Mouse (Mus musculus) macrophage (primary cell): ENCODE data around the gene Qk. TPM values are rescaled to one million over a fixed set of nuclear protein-coding genes. Genes with fewer than 3 reads are reported as not detected.

Experiments
- H3K27ac ChIP-seq: fragments of 350-480 bp; formaldehyde crosslinking; 2 replicates; pipeline ENCODE4 v1.9.0; 2021
- H3K36me3 ChIP-seq: fragments of 350-480 bp; formaldehyde crosslinking; 2 replicates; pipeline ENCODE4 v1.9.0; 2021; ENCODE audit errors: inconsistent target
- H3K4me3 ChIP-seq: fragments of 350-480 bp; formaldehyde crosslinking; 2 replicates; pipeline ENCODE4 v1.9.0; 2021; ENCODE audit errors: inconsistent target
- H3K79me2 ChIP-seq: fragments of 350-480 bp; formaldehyde crosslinking; 2 replicates; pipeline ENCODE4 v1.9.0; 2021; ENCODE audit errors: inconsistent target
- WGBS: methylation state at CpG from one replicate; pipeline ENCODE4 v1.1.7; 2026; ENCODE audit warnings: inconsistent platforms; ENCODE audit not compliant: missing documents; 5-methylcytosine and 5-hydroxymethylcytosine counted together
- polyA plus RNA-seq: library from polyadenylated mRNA; stranded (reverse); fragments of 250-400 nt; gene quantifications from 3 replicates; pipeline ENCODE4 v1.2.4, GENCODE M21; 2018; ENCODE audit warnings: inconsistent platforms

The Qk gene
- polyA plus RNA-seq, 1 experiment from 2014 or later = 166 TPM

GRCm38 (mm10) chr17:10251252-10251958 is 68.2 kb downstream of the Qk start:
- WGBS = 97% methylated on average over 4 of the region's 4 CpGs
- no peak overlapping the region for H3K4me3 ChIP-seq

GRCm38 (mm10) chr17:10240081-10240480 is 79.6 kb downstream of the Qk start:
- no peak overlapping the region for H3K4me3 ChIP-seq
- peaks cover 14% of the 10 kb centered on the region; the same call in 1 of the 2 replicates for H3K36me3 ChIP-seq
- no peak overlapping the region for H3K27ac ChIP-seq
- WGBS = 100% methylated on average over 1 of the region's 1 CpGs
- H3K79me2 ChIP-seq = peaks cover 100% of the 10 kb centered on the region

More at GRCm38 (mm10) chr17:10251252-10251958, 68.2 kb downstream of the Qk start:
- Histone ChIP-seq H3K27ac (no peak overlapping the region), H3K79me2 (peaks cover 86% of the 10 kb centered on the region), H3K36me3 (0 out of 2 replicates have a peak, but pooled peaks cover 5% of the 10 kb centered on the region)

DNA sequence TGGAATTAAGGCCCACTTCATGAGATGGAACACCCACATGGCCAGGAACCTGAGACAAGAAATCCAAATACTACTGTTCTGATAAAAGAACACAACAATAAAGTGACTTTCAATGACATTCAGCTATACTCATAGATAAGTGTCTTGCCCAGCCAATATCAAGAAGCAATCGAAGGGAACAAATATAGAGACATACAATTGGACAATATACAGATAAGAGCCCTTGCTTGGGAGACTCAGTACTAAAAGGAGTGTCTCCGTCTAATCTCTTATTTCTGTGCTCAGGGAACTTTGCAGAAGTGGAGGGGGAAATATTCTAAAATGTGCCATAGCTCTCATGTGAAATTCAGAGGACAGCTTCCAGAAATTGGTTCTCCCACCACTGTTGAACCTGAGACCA is 83.1 kb downstream of the Qk start:
- WGBS = 95% methylated on average over 2 of the region's 2 CpGs
- H3K79me2 ChIP-seq = peaks cover 100% of the 10 kb centered on the region
- H3K36me3 ChIP-seq = peaks cover 14% of the 10 kb centered on the region; the same call in 1 of the 2 replicates
- H3K27ac ChIP-seq = no peak overlapping the region
- no peak overlapping the region for H3K4me3 ChIP-seq

- Histone ChIP-seq H3K36me3 (peaks cover 9% of the 10 kb centered on the region; the same call in 1 of the 2 replicates), H3K4me3 (no peak overlapping the region; the same call in 1 of the 2 replicates), H3K79me2 (peaks cover 100% of the 10 kb centered on the region), H3K27ac (0 out of 2 replicates have a peak overlapping the region, but pooled peaks have one; percentile 8)
- WGBS = 46% methylated on average over 3 of the region's 3 CpGs
Observed at GRCm38 (mm10) chr17:10232406-10232805, 87.2 kb downstream of the Qk start.

DNA sequence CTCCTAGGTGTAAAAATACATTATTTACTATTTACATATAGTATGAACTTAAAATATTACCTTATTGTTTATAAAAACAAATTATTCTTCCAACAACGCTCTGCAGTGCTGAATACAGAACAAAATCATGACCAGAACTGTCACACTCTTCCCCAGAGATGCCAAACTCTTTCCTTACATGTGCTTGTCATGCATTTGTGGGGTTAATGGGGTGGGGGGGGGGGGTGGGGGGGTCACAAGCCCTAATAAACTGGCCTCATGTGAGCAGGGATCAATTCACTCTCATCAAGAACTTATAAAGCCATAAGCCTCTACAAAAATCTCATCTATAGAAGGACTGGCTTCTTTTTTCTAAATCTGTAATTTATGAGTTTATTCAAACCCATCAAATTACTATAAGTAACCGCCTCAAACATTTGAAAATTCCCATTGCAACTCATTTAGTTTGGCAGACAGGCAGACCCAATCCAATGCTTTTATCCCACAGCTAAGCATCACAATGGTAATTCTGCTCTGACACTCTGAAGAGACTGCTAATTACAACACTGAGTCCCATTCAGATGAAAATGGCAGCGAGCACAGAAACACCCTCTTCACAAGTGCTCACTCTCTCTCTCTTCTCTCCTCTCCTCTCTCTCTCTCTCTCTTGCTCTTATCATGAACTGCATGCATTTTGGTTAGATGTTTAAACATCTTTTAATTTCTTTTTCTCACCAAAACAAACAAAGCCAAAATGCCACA is 91.7 kb downstream of the Qk start:
- WGBS = 89% methylated on average over 2 of the region's 3 CpGs
- peaks cover 100% of the 10 kb centered on the region for H3K79me2 ChIP-seq
- no peak overlapping the region for H3K4me3 ChIP-seq
- no peak overlapping the region for H3K27ac ChIP-seq
- H3K36me3 ChIP-seq = no peaks in the 10 kb centered on the region

- Histone ChIP-seq H3K36me3 (peaks cover 33% of the 10 kb centered on the region), H3K79me2 (peaks cover 86% of the 10 kb centered on the region), H3K27ac (no peak overlapping the region), H3K4me3 (no peak overlapping the region)
- WGBS = 98% methylated on average over 5 of the region's 5 CpGs
Observed at GRCm38 (mm10) chr17:10216164-10216563, 103.5 kb downstream of the Qk start.

DNA sequence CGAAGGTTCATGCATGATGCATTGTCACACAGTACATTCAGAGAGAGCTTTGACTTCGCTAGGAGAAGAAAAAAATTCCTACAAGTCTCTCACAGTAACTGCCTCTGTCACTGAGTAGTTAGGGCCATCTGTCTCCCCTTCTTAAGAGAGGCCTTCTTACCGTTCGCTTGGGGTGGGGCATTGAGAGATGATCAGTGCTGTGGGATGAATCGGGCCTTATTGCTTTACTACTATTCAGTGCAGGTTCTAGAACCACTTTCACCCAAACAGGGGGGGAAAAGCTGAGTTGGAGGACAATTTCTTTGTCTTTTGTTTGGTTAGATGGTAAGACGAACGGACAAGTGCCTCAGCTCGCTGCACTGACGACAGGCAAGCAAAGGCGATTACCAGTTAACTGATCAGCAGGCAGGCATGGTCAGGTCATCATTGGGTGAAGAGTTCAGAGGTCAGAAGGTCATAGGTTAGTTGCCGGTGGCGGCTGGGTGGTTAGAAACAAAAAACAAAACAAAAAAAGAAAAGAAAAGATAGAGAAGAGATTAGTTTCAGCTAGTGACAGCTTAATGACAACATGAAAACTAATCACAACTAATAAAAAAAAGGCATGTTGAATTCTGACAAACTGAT is 110.4 kb downstream of the Qk start:
- 97% methylated on average over 8 of the region's 12 CpGs for WGBS
- Histone ChIP-seq H3K27ac (no peak overlapping the region), H3K36me3 (peaks cover 42% of the 10 kb centered on the region), H3K4me3 (no peak overlapping the region), H3K79me2 (peaks cover 24% of the 10 kb centered on the region; the same call in 1 of the 2 replicates)

- 96% methylated on average over 2 of the region's 2 CpGs for WGBS
- no peak overlapping the region for H3K4me3 ChIP-seq
- H3K36me3 ChIP-seq = peaks cover 24% of the 10 kb centered on the region; the same call in 1 of the 2 replicates
- H3K27ac ChIP-seq = no peak overlapping the region
- H3K79me2 ChIP-seq = no peaks in the 10 kb centered on the region
Observed at GRCm38 (mm10) chr17:10198662-10199061, 121.0 kb downstream of the Qk start.

DNA sequence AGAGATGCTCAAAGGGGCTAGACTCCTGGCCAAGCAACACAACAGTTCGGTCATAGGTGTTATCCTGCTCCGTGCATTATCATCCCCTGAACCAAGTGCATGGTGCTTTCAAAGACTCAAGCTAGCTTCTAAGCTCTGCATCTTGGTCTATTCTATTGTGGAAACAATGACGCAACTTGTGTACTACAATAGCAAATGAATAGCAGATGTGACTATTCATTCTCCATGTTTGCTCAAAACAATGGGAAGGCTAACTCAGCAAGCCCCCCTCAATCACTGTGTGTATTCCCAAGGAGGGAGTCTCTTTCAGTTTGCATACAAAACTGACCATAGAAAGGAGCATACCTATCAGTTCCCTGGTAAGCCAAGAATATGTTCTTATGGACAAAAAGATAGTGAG is 121.4 kb downstream of the Qk start:
- Histone ChIP-seq H3K27ac (no peak overlapping the region), H3K36me3 (peaks cover 20% of the 10 kb centered on the region; the same call in 1 of the 2 replicates), H3K79me2 (no peaks in the 10 kb centered on the region), H3K4me3 (no peak overlapping the region)
- WGBS = 100% methylated on average over 3 of the region's 3 CpGs

DNA sequence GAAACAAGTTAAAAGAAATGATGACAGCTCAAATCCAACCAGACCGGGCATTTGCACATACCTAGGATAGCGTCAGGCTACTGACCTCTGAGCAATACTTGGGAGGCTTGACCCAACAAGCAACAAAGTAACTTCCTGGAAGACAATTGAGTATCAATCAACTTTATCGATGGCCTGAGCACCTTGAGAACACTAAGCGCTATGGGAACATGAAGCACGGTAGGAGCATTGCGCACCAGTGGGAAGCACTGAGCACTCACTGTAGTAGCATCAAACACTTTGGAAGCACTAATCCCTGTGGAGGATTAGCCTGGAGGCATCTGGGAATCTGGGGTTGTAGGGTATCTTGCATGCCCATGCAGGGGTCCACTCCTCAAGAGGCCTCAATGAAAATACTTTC is 124.0 kb downstream of the Qk start:
- H3K79me2 ChIP-seq = no peaks in the 10 kb centered on the region
- no peak overlapping the region for H3K4me3 ChIP-seq
- WGBS = 97% methylated on average over 6 of the region's 6 CpGs
- peaks cover 5% of the 10 kb centered on the region; the same call in 1 of the 2 replicates for H3K36me3 ChIP-seq
- no peak overlapping the region for H3K27ac ChIP-seq

DNA sequence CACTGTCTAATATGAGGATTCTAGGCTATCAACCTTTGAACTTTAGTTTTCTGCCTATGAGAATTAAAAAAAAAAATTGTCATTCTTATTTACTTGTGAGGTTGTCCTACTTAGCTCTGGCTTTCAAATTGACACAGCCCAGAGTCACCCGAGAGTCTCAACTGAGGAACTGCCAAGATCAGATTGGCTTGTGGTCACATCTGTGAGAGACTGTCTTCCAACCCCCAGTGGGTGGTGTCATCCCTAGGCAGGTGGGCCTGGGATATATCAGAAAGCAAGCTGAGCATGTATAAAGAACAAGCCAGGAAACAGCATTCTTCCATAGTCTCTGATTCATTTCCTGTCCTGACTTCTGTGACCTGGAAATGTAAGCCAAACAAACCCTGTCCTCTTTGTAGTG is 128.8 kb downstream of the Qk start:
- Histone ChIP-seq H3K79me2 (no peaks in the 10 kb centered on the region), H3K36me3 (no peaks in the 10 kb centered on the region), H3K27ac (no peak overlapping the region), H3K4me3 (no peak overlapping the region)
- 77% methylated on average over 1 of the region's 1 CpGs for WGBS

- Histone ChIP-seq H3K27ac (no peak overlapping the region), H3K79me2 (no peaks in the 10 kb centered on the region), H3K4me3 (no peak overlapping the region), H3K36me3 (no peaks in the 10 kb centered on the region)
- WGBS = 85% methylated on average over 3 of the region's 3 CpGs
Observed at GRCm38 (mm10) chr17:10188481-10188880, 131.2 kb downstream of the Qk start.

- WGBS = 81% methylated on average over 4 of the region's 4 CpGs
Observed at GRCm38 (mm10) chr17:10187431-10188020, 132.1 kb downstream of the Qk start.

GRCm38 (mm10) chr17:10181761-10182160 is 137.9 kb downstream of the Qk start:
- 88% methylated on average over 6 of the region's 6 CpGs for WGBS
- Histone ChIP-seq H3K36me3 (no peaks in the 10 kb centered on the region), H3K27ac (no peak overlapping the region), H3K79me2 (no peaks in the 10 kb centered on the region), H3K4me3 (no peak overlapping the region)

More at GRCm38 (mm10) chr17:10187431-10188020, 132.1 kb downstream of the Qk start:
- Histone ChIP-seq H3K36me3 (no peaks in the 10 kb centered on the region), H3K79me2 (no peaks in the 10 kb centered on the region), H3K4me3 (no peak overlapping the region), H3K27ac (no peak overlapping the region)
